ENCODE assay signal across 18 mouse cellular contexts in genomic region chr7:122886737-122887136, GRCm38 (mm10).
DNase-seq lines count a peak whose midpoint lies in the region; ATAC-seq and TF ChIP-seq lines count a peak whose summit lies in the region.
"Had no signal": no experiment of that assay in that cellular context is flagged by ENCODE, and none has a peak within 500 bp of the region (broad histone marks: within the 10 kb centered on the region; RNA-seq: fewer than 3 reads in every experiment).

No protein-coding gene starts in this region.

- no peak overlapping the region for H3K9ac ChIP-seq in heart, adult 2 months (ENCODE audit: low read depth, low read length)
- H3K9ac ChIP-seq in heart, embryonic 11.5 days (ENCODE audit: low read depth, low read length), result no peak overlapping the region
- H3K9ac ChIP-seq: heart, embryonic 13.5 days; kidney, embryonic 15.5 days; liver, embryonic 12.5 days; lung, embryonic 15.5 days; midbrain, embryonic 12.5 days had no signal

- H3K4me1 ChIP-seq in heart, adult 2 months (ENCODE audit: control insufficient read depth, insufficient read depth, low read length), result no peaks in the 10 kb centered on the region
- H3K4me1 ChIP-seq in heart, embryonic 11.5 days (ENCODE audit: control insufficient read depth, insufficient read depth, low read length), result no peaks in the 10 kb centered on the region
- H3K4me1 ChIP-seq in testis, adult 2 months (ENCODE audit: control insufficient read depth, insufficient read depth, low read length), result no peaks in the 10 kb centered on the region
- H3K4me1 ChIP-seq: heart, embryonic 13.5 days; kidney, embryonic 15.5 days; liver, embryonic 12.5 days; lung, embryonic 15.5 days; midbrain, embryonic 12.5 days had no signal

- H3K4me2 ChIP-seq in heart, embryonic 11.5 days, result no peak overlapping the region
- H3K4me2 ChIP-seq: heart, embryonic 13.5 days; kidney, embryonic 15.5 days; liver, embryonic 12.5 days; lung, embryonic 15.5 days; midbrain, embryonic 12.5 days had no signal

- no peaks in the 10 kb centered on the region for H3K79me2 ChIP-seq in heart, adult 2 months (replicated peaks; ENCODE audit: control insufficient read depth, insufficient read depth, low read length)

- TF ChIP-seq EP300 in heart, adult 2 months (IDR thresholded peaks at IDR 0.05; ENCODE audit: insufficient read depth, low read depth, low read length), result no peak

- no peak for DNase-seq in heart, adult 2 months
- DNase-seq in testis, postnatal 14 days (ENCODE audit: low spot score), result no peak
- DNase-seq in ZHBTc4 (ENCODE audit: low read depth, low spot score), result peak; percentile 11
- no peak for DNase-seq in urinary bladder, postnatal 14 days (ENCODE audit: low spot score)
- DNase-seq in adrenal gland, postnatal 10 days, result no peak
- DNase-seq: cerebellum, adult 2 months; spleen, adult 18-20 months had no signal

- no peak overlapping the region for H3K4me3 ChIP-seq in heart, adult 2 months
- no peak overlapping the region for H3K4me3 ChIP-seq in heart, embryonic 11.5 days (ENCODE audit: low read depth, low read length)
- no peak overlapping the region for H3K4me3 ChIP-seq in testis, adult 2 months (ENCODE audit: control insufficient read depth, low read depth, low read length)
- H3K4me3 ChIP-seq: erythroblast, embryonic 14.5 days; heart, embryonic 13.5 days; kidney, embryonic 15.5 days; liver, embryonic 12.5 days; lung, embryonic 15.5 days; midbrain, embryonic 12.5 days; myocyte had no signal

- TF ChIP-seq CTCF in heart, adult 2 months (IDR thresholded peaks at IDR 0.05), result peak; percentile 17; the same call in 1 of the 2 replicates
- TF ChIP-seq CTCF in testis, adult 2 months (IDR thresholded peaks at IDR 0.05; ENCODE audit: control insufficient read depth, insufficient read depth, insufficient replicate concordance, low read depth, low read length), result peak; percentile 35; the same call in 1 of the 2 replicates

- H3K9me3 ChIP-seq in heart, embryonic 11.5 days (replicated peaks; ENCODE audit: control insufficient read depth, low read length), result no peaks in the 10 kb centered on the region; the same call in 1 of the 2 replicates
- H3K9me3 ChIP-seq: kidney, embryonic 15.5 days; lung, embryonic 15.5 days; midbrain, embryonic 12.5 days had no signal

- no peak for ATAC-seq in heart, embryonic 11.5 days (replicated peaks; ENCODE audit: insufficient number of reproducible peaks, low FRiP score, low TSS enrichment)
- ATAC-seq: forebrain, embryonic 14.5 days; inflammation-experienced regulatory T-cells, adult 6 months; liver, embryonic 12.5 days had no signal

- intact Hi-C loops in heart, adult 2 months (cut with DNase I), result no loop called here

- H3K27ac ChIP-seq in heart, adult 2 months, result no peak overlapping the region
- H3K27ac ChIP-seq in heart, embryonic 11.5 days (ENCODE audit: low read depth, low read length), result no peak overlapping the region
- H3K27ac ChIP-seq in testis, adult 2 months (ENCODE audit: control insufficient read depth, insufficient read depth, low read depth, low read length), result no peak overlapping the region
- H3K27ac ChIP-seq: heart, embryonic 13.5 days; kidney, embryonic 15.5 days; liver, embryonic 12.5 days; lung, embryonic 15.5 days; midbrain, embryonic 12.5 days had no signal

- no peak for TF ChIP-seq POLR2A in heart, adult 2 months (IDR thresholded peaks at IDR 0.05; ENCODE audit: insufficient read depth, low read depth, low read length)
- TF ChIP-seq POLR2A in testis, adult 2 months (IDR thresholded peaks at IDR 0.05; ENCODE audit: control insufficient read depth, low read depth, low read length), result no peak

- H3K27me3 ChIP-seq in heart, adult 2 months (ENCODE audit: control insufficient read depth, insufficient read depth, low read length), result no peaks in the 10 kb centered on the region
- H3K27me3 ChIP-seq in heart, embryonic 11.5 days (ENCODE audit: control insufficient read depth, insufficient read depth, low read length), result no peaks in the 10 kb centered on the region
- no peaks in the 10 kb centered on the region for H3K27me3 ChIP-seq in testis, adult 2 months (ENCODE audit: control insufficient read depth, insufficient read depth, low read length)
- H3K27me3 ChIP-seq: heart, embryonic 13.5 days; kidney, embryonic 15.5 days; liver, embryonic 12.5 days; lung, embryonic 15.5 days; midbrain, embryonic 12.5 days had no signal

- WGBS in heart, adult 2 months, result 77% methylated on average over 3 of the region's 3 CpGs
- 77% methylated on average over 3 of the region's 3 CpGs for whole genome bisulfite sequencing in heart, embryonic 11.5 days (ENCODE audit: insufficient replicate concordance)

- H3K36me3 ChIP-seq in heart, adult 2 months (ENCODE audit: control insufficient read depth, insufficient read depth, low read length), result no peaks in the 10 kb centered on the region
- no peaks in the 10 kb centered on the region for H3K36me3 ChIP-seq in heart, embryonic 11.5 days (ENCODE audit: control insufficient read depth, insufficient read depth, low read length)
- H3K36me3 ChIP-seq in testis, adult 2 months (ENCODE audit: control insufficient read depth, insufficient read depth, low read length), result no peaks in the 10 kb centered on the region
- H3K36me3 ChIP-seq: heart, embryonic 13.5 days; kidney, embryonic 15.5 days; liver, embryonic 12.5 days; lung, embryonic 15.5 days; midbrain, embryonic 12.5 days had no signal
